ENCODE assay signal across 8 mouse cellular contexts in genomic region chr17:67861744-67862535, GRCm38 (mm10).
A peak's percentile ranks its signal among the peaks of the same experiment; 100 is the strongest.
DNase-seq lines count a peak whose midpoint lies in the region; ATAC-seq and TF ChIP-seq lines count a peak whose summit lies in the region.

No protein-coding gene starts in this region.

- no peak overlapping the region for H3K4me2 ChIP-seq in forebrain, embryonic 11.5 days (ENCODE audit: low read depth, low read length, severe bottlenecking)
- no peak overlapping the region for H3K4me2 ChIP-seq in lung, embryonic 14.5 days

- TF ChIP-seq CTCF in G1E (IDR thresholded peaks at IDR 0.05; ENCODE audit: low read depth, low read length) = 0 out of 2 replicates have a peak, but pooled peaks have one; percentile 8
- peak; percentile 98 for TF ChIP-seq CTCF in layer of hippocampus, adult 2 months (conservative IDR thresholded peaks at IDR 0.05)
- peak; percentile 97 for TF ChIP-seq CTCF in lung, embryonic 14.5 days (IDR thresholded peaks at IDR 0.05; ENCODE audit: low read depth)

- H3K9ac ChIP-seq in forebrain, embryonic 11.5 days (ENCODE audit: low read length) = no peak overlapping the region
- H3K9ac ChIP-seq in lung, embryonic 14.5 days = no peak overlapping the region

- no peak overlapping the region for H3K27ac ChIP-seq in forebrain, embryonic 11.5 days (ENCODE audit: low read depth, low read length)
- H3K27ac ChIP-seq in layer of hippocampus, adult 2 months = no peak overlapping the region
- H3K27ac ChIP-seq in lung, embryonic 14.5 days (ENCODE audit: low read depth) = no peak overlapping the region

- H3K36me3 ChIP-seq in G1E (replicated peaks) = no peaks in the 10 kb centered on the region
- no peaks in the 10 kb centered on the region for H3K36me3 ChIP-seq in forebrain, embryonic 11.5 days (ENCODE audit: control insufficient read depth, insufficient read depth, low read length)
- H3K36me3 ChIP-seq in lung, embryonic 14.5 days (ENCODE audit: insufficient read depth) = peaks cover 90% of the 10 kb centered on the region

- H3K4me3 ChIP-seq in G1E (ENCODE audit: low read depth, low read length) = no peak overlapping the region
- H3K4me3 ChIP-seq in forebrain, embryonic 11.5 days (ENCODE audit: low read depth, low read length) = no peak overlapping the region
- H3K4me3 ChIP-seq in layer of hippocampus, adult 2 months = no peak overlapping the region
- H3K4me3 ChIP-seq in lung, embryonic 14.5 days (ENCODE audit: low read depth, low read length) = no peak overlapping the region

- peaks cover 75% of the 10 kb centered on the region for H3K9me3 ChIP-seq in G1E (replicated peaks)
- no peaks in the 10 kb centered on the region for H3K9me3 ChIP-seq in forebrain, embryonic 11.5 days (ENCODE audit: control insufficient read depth, low read length)
- no peaks in the 10 kb centered on the region for H3K9me3 ChIP-seq in lung, embryonic 14.5 days (ENCODE audit: low read depth, low read length)

- WGBS in forebrain, embryonic 11.5 days = 81% methylated on average over 16 of the region's 16 CpGs
- 72% methylated on average over 16 of the region's 16 CpGs for WGBS in lung, embryonic 14.5 days

- no peak for ATAC-seq in G1E (ENCODE audit: extremely low read depth, insufficient number of reproducible peaks, low FRiP score, poor library complexity, severe bottlenecking)
- ATAC-seq in forebrain, embryonic 11.5 days (replicated peaks; ENCODE audit: low FRiP score) = peak; percentile 72
- ATAC-seq in lung, embryonic 14.5 days (ENCODE audit: insufficient read depth) = peak; percentile 51

- no peaks in the 10 kb centered on the region for H3K27me3 ChIP-seq in G1E (ENCODE audit: insufficient read depth, low read length)
- no peaks in the 10 kb centered on the region for H3K27me3 ChIP-seq in forebrain, embryonic 11.5 days (ENCODE audit: control insufficient read depth, insufficient read depth, low read length)
- no peaks in the 10 kb centered on the region for H3K27me3 ChIP-seq in lung, embryonic 14.5 days (ENCODE audit: insufficient read depth, low read length)

- no peaks in the 10 kb centered on the region for H3K4me1 ChIP-seq in G1E (ENCODE audit: insufficient read depth, low read depth, low read length)
- H3K4me1 ChIP-seq in forebrain, embryonic 11.5 days (replicated peaks; ENCODE audit: control insufficient read depth, insufficient read depth, low read length) = no peaks in the 10 kb centered on the region; the same call in 1 of the 2 replicates
- H3K4me1 ChIP-seq in lung, embryonic 14.5 days (ENCODE audit: insufficient read depth) = no peaks in the 10 kb centered on the region

- DNase-seq in G1E (ENCODE audit: low spot score) = no peak
- peak; percentile 42 for DNase-seq in brain, embryonic 18.5 days (ENCODE audit: low read depth, low spot score)
- DNase-seq in forebrain, embryonic 11.5 days (ENCODE audit: low spot score) = peak; percentile 80
- peak; percentile 80 for DNase-seq in heart, postnatal 4 days
- peak; percentile 49 to 75 for DNase-seq in layer of hippocampus, adult 2 months (ENCODE audit: low spot score in 2 of 2)
- peak; percentile 88 for DNase-seq in lung, embryonic 14.5 days
- peak; percentile 56 for DNase-seq in ovary, postnatal 36 days (ENCODE audit: low spot score)
- DNase-seq in yolk sac, embryonic 10.5 days (ENCODE audit: low spot score) = peak; percentile 35

Comparison
In these comparisons a context has a peak if more than half of its experiments do, and no peak if none do; other contexts are left out.
1. CTCF ChIP-seq: peak in every context shown above with its lines; median percentile 98 in layer of hippocampus, adult 2 months; 97 in lung, embryonic 14.5 days; 8 in G1E.